Mouse (Mus musculus) naive thymus-derived CD4-positive, alpha-beta T cell, adult 2 months (primary cell): Measurements from ENCODE around the gene S100a9.
A peak's percentile ranks its signal among the peaks of the same experiment; 100 is the strongest.

Experiments
- DNase-seq: peaks from one replicate; pipeline ENCODE4 v3.0.0-alpha.2; 2011; ENCODE audit warnings: low read depth

Gene S100a9

DNA sequence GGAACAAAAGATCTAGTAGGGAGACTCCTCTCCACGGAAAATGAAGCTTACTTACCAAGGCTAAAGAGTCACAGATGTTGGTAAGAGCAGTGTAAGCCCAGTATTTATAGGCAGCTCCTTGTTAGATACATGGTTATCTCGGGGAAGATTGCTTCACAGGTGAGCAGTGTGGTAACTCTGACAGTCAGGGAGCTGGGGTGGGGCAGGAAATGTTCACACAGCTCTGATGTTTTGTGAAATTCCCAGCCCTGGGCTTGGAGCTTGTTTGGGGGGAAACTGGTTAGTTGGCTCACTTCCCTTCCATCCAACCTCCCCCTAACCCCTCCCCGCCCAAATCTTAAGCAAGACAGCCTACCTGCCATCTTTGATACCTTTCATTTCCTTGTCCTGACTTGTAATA is at the start of gene S100a9:
Gene S100a9, minus strand, starts transcription at position 109 of the 400 bp plus-strand sequence.
- DNase-seq: no peak

DNA sequence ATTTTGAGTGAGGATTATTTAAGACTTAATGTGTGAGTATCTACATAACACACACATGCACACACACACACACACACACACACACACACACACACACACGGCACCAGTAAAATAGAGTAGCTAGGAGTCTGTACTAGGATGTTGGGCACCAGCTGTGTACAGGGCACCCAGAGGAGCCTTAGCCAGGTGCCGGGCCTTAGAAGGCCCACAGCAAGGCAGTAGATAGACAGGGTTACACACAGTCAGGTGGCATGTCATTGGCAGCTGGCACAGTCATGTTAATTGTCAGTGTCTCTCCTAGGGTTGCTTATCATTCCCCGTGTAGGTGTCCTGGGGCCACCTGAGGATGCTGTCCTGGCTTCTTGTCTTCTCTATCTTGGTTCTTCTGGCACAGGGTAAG is 31.1 kb upstream of the S100a9 start, which contains the start of gene Pglyrp4:
Gene Pglyrp4, plus strand, starts transcription at position 301 of the 400 bp plus-strand sequence.
- no peak for DNase-seq

DNA sequence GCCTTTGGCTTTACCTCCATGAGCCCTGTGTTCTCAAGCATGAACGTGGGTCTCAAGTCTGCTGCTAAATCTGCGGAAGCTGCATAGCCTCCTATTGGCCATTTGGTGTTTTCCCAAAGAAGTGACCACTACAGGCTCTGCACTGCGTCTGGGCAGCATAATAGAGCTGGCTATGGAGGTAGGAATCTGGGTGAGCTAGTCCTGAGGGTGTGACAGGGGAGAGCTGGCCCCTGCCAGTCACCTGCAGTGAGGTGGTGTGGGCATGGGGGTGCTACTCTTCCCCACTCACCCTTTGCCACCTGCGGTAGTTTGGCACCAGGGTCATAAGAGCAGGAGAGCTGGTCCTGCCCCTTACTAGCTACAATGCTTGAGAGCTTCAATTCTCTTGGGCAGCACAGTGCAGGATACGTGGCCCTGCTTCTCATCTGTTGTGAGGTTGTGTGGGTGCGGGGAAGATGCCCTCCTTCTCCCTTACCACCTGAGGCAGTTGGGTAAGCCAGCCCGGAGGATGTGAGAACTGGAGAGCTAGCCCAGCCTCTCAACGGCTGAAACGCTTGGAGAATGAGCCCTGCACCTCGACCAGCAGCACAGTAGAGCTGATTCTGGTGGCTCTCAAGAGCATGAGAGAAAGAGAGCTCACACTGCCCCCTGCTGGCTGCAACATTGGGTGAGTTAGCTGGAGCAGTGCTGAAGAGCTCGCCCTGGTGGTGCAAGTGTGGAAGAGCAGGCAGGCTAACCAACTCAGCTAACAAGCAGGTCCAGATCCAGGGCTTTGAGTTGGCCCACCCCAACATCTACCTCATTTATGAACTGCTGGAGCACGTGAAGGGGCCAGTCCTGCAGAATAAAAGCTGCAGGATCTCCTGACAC is 14.3 kb upstream of the S100a9 start:
- DNase-seq: peak; percentile 90

DNA sequence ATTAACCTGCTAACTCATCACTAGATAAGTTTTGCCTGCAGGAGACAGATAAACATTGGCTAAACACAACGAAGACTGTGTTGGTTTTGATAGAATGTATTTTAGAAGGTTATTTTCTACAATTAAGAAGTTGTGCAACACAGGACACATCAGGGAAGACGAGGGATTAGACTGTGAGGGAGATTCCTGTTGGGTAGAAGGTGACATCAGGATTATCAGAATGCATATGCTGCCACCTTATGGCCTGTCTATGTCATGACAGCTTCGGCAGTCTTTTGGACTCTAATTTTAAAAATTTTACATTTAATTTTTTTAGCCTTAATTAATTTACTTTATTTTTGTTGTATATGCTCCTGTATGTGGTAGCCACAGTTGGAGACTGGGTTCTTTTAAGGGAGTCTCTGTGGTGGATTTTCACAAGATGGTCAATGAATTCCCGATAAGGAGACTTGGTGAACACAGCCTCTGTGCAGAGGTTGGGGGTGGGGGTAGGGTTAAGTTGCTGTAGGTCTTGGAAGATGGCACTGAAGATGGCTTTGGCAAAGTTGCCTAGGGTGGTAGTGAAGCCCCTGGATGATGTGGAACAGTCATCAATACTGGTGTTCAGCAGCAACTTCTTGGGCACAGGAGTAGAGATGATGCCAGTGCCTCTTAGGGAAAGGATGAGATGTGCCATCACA is 13.1 kb upstream of the S100a9 start:
- peak; percentile 45 for DNase-seq

DNA sequence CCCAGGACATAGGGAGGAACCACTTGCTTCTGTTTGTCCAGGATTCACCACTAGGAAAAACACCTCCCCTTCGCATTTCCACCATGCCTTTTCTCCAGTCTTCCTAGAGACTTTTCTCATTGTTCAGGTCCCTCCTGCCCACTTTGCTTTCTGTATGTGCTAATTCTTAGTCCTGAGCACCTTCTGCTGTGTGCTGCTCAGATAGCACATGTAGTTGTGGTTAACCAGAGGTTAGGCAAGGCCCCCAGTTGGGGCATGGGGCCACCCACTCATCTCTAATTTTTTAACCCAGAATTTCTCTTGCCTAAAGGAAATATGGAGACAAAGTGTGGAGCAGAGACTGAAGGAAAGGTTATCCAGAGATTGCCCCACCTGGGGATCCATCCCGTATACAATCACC is 6.7 kb upstream of the S100a9 start:
- no peak for DNase-seq

DNA sequence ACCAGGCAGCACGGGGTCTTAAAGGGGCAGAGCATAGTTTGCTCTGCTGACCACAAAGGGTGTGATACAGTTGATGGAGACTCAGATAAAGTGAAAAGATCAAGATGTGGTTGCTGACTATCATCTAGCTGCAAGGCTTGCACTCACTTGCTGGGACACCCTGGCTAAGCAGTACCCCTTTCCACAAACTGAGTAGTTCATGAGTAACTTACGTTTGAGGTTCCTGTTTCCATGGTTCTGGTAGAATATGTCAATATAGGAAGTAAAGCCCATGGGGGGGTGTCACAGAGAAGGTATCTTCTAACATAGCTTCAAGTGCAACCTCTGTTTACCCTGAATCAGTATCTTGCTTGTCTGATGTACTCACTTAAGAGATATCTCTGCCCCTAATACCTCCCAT is 2.0 kb downstream of the S100a9 start:
- no peak for DNase-seq

DNA sequence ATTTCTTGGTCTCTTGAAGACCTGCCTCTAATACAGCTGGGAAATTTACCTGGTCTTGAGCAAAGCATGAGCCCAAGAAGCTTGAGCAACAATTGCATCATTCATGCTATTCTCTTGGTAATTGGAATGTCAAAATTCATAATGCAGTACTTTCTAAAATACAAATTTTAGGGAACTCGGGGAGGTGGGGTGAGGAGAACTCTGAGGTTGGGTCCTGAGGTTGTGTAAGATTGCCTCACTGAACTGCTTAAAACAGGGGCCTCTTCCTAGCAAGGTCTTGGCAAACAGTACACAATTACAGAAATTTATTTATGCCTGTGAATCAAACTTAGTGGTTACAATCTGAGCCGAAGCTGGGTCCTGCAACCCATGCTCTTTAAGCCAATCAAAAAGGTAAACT is 8.7 kb downstream of the S100a9 start:
- DNase-seq: no peak

DNA sequence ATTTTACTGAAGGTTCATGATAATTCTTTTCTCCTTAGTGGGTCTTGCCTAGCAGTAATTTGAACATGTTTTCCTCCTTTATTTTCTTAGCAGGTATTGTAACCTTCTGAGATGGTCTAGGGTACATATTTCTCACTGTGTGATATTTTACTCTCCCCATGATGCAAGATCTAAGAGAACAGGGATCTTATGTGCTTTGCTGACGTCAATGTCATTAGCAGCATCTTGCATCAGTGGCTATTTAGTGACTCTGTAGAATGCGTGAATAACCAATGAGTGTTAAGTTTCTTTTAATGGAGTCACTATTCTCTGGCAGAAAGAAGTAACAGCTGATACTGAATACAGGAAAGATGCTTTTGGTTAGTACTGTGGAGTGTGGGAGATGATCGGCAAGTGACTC is 11.6 kb downstream of the S100a9 start:
- DNase-seq: no peak

DNA sequence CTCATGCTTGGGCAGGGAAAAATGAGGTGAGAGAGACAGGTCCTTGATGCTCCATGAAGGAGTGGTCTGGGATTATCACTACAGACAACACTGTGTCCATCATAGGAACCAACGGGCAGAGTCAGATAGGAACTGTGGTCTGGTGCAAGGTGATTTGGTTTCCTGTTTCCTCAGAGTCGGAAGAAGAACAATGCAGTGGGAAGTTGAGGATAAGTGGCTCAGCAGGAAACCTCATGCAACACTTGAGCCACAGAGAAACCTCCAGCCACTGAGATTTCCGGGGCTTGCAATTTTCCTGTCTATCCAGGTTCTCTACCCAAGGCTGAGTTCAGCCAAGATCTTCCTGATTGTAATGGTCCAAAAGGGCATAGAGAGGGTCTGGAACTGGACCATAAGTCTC is 16.9 kb downstream of the S100a9 start:
- no peak for DNase-seq

DNA sequence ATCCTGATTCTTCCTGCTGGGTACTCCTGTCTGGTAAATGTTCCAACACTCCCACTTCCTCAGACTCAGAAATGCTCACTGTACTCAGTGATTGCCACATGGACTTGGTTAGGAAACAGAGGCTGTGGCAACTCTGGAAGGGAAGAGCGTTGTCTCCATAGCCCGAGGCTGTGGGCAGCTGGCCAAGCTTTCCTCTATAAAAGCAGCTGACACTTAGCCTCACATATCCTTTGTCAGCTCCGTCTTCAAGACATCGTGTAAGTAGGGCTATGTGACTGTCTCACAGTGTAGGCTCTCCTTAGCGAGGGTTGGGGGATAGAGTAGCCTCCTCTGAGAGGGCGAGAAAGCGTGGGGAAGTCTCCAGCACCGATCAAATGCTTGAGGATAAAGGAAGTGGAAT is 26.7 kb downstream of the S100a9 start, which contains the start of gene S100a8:
Gene S100a8, plus strand, starts transcription at position 133 of the 400 bp plus-strand sequence.
- DNase-seq: no peak

DNA sequence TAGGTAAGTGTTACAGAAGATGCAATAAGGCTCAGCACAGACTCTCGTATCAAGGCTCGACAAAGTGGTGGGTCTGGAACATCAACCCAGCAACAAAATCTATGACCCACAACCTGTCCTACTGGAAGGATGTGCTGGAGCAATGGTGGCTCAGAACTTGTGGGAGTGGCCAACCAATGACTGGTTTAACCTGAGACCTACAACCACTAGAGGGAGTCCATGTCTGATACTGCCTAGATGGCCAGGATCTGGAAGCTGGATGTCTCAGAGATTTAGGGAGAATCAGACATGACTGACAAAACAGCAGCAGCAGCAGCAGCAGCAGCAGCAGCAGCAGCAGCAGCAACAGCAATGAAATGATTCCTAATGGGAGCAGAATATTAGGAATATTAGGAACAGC is 31.3 kb downstream of the S100a9 start:
- DNase-seq: no peak

DNA sequence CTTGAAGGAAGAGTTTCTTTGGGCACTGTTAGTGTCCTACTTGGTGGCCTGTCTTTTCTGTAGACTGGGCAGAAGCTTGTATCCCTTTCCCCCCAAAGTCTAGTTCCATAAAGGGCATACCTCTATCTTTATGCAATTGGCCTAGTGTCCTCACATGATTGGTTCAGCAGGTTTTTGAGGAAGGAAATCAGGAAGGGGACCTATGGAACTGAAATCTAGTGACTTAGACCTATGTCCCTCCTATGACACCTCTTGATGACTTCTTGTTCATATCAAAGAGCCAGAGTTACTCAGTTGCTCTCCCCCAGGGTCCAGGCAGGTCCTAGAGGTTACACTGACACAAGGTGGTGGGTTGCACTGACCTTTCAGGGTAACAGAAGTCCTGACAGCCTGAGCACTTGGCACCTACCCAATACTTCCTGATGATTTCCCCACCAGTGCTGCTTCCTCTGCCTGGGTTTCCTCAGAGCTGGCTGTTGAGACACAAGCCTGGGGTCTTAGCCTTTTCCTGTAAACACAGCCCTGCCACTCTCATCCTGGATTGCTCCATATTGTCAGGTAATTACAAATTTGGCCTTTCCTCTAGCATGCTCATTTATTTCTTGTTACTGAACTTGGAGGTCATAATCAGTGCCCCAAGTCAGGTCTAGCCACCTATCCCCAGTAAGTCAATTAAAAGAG is 36.0 kb downstream of the S100a9 start:
- DNase-seq: no peak

DNA sequence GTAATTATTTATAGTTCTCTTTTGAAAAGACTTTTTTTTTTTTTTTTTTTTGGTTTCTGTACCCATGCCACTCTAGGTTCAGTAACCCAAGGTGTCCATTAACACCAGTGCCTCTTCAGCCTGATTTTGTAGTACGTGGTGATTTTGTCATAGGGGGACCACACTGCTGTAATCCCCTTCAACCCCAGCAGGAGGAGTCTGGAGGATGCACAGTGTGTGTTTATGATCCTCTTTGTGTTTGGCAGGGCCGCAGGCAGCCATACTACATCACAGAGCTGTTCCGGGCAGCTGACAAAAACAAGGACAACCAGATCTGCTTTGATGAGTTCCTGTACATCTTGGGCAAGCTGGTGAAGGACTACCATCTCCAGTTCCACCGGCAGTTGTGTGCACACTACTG is 38.1 kb downstream of the S100a9 start:
- DNase-seq: no peak

DNA sequence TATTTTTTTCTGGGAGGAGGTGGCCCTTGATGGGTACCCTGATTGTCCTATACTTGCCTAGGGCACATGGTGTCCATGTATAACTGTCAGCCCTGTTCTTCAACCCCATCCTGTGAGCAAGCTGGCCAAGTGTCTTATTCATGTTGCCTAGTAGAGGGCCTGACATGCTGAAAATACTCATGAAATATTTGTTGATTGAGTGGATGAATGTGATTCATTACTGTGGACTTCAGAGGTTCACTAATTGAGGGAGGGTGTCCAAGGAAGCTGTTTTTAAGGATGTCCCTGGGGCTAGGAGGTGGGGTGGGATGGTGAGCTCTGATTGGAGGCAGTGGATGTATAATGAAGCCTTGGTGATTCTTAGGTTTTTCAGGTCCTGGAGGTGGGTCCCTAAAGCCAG is 41.8 kb downstream of the S100a9 start, which contains the start of gene S100a7a:
Gene S100a7a, plus strand, starts transcription at position 301 of the 400 bp plus-strand sequence.
- no peak for DNase-seq

DNA sequence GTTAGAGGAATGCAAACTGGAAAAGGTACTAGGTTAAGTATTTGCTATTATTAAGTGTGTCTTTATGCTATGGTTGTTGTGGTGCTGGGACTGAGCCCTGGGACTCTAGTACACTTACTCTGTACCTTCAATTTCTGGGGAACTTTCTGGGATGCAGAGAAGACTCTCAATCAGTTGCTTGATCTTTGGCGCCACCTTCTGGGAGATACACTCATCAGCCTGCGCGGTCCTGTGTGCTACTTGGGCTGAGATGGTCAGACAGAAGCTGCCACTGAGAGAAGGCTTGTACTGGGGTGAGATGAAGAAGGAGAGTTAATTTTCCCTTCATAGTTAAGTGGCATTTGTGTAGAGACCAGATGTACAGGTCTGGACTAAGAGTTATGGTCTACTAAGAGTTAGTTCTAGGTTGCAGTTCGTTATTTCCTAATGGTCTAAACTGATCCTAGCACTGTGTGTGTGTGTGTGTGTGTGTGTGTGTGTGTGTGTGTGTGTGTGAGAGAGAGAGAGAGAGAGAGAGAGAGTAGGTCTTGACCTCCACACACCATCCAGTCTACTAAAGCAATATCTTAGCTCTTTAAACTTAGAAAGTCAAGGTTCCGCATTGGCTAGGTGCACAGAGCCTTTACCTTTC is 42.5 kb downstream of the S100a9 start:
- DNase-seq: peak; percentile 67

DNA sequence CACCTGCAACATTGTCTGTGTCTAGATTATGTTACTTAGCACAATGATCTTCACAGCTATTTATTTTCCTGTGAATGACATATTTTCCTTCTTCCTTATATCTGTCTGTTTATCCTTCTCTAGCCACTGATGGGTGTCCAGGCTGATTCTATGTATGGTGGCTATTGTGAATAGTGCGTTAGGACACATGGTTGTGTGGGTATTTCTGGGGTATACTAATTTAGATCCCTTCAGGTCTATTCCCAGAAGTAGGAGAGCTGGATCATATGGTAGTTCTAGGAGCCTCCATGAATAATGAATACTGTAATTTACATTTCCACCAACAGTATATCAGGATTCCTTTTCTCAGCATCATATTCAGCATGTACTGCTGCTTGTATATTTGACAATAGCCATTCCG is 45.7 kb downstream of the S100a9 start:
- no peak for DNase-seq

DNA sequence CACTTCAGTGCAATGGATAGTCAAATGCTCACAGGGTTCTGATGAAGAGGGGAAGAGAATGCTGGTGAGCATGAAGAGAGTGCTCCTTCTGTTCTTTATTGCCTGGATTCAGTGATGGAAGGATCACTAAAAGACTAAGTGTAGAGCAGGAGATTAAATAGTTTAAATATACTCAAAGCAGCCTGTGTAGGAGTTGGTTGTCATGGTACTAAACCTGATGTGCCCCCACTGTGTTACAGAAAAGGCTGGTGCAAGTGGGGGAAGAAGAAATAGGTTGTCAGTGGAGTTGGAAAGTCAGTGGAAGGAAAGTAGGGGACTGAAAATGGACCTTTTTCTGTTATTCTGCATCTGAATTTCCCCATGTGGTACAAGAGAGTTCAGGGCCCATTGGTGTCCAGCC is 46.5 kb downstream of the S100a9 start:
- DNase-seq: no peak

DNA sequence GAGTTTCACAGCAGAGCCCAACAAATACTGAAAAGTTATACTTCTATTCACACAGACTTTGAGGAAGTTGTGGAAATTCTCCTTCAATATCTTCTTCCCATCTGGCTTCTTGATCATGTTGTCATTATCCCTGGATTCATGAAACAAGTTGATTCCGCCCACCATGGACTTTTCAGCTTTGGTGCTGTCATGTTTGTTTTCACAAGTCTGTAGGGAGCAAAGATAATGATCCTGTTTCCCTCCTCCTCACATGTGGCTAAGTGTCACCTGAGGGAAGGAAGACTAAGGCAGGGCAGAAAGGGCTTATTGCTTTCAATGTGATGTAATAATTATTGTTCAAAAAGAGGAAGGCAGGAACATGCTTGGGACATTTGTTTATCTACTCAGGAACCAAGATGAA is 48.2 kb downstream of the S100a9 start:
- no peak for DNase-seq

DNA sequence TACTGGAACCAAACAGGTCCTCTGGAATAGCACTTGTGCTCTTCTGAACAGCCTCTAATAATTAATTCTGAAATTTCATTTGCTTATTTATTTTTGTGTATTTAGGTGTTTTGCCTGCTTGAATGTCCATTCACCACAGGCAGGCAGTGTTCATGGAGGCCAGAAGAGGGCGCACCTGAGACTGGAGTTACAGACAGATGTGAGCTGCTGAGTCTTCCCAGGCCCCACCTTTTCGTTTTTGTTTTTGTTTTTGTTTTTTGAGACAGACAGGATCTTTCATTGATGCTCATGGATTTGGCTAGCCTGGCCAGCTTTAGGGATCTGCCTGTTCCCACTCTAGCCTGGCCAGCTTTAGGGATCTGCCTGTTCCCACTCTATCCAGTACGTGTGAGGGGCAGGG is 51.3 kb downstream of the S100a9 start:
- peak; percentile 53 for DNase-seq
